Mouse (Mus musculus) lung, embryonic 15.5 days (tissue): ENCODE measurements at regions not wholly inside any gene's neighbourhood (a gene's known extent, or its start where the extent isn't known, plus 50 kb on each side); places are given as distances from the start of the nearest gene placed in this dataset.

Source experiments
- ATAC-seq: fragments of 200-750 bp; cut with Nextera tagmentation; 2 replicates; pipeline ENCODE4 v1.8.0; 2017; ENCODE audit warnings: moderate number of reproducible peaks, borderline replicate concordance; ENCODE audit not compliant: low FRiP score, low TSS enrichment; ENCODE audit errors: extremely low read depth
- H3K27ac ChIP-seq: fragments of 300-500 bp; sonication (generic); 2 replicates; pipeline ENCODE4 v1.5.1; 2015; ENCODE audit warnings: moderate library complexity, mild to moderate bottlenecking, inconsistent platforms
- H3K27me3 ChIP-seq: fragments of 300-500 bp; sonication (generic); 2 replicates; pipeline ENCODE4 v1.6.1; 2015; ENCODE audit warnings: inconsistent platforms
- H3K36me3 ChIP-seq: fragments of 300-500 bp; sonication (generic); 2 replicates; pipeline ENCODE4 v1.6.1; 2015; ENCODE audit warnings: inconsistent platforms
- H3K4me1 ChIP-seq: fragments of 300-500 bp; sonication (generic); 2 replicates; pipeline ENCODE4 v1.6.1; 2015; ENCODE audit warnings: inconsistent platforms
- H3K4me2 ChIP-seq: fragments of 300-500 bp; sonication (generic); 2 replicates; pipeline ENCODE4 v1.6.1; 2015; ENCODE audit warnings: inconsistent platforms, mild to moderate bottlenecking, moderate library complexity
- H3K4me3 ChIP-seq: fragments of 300-500 bp; sonication (generic); 2 replicates; pipeline ENCODE4 v1.5.1; 2015; ENCODE audit warnings: mild to moderate bottlenecking, inconsistent platforms
- H3K9ac ChIP-seq: fragments of 300-500 bp; sonication (generic); 2 replicates; pipeline ENCODE4 v1.6.1; 2015; ENCODE audit warnings: inconsistent platforms
- H3K9me3 ChIP-seq: fragments of 300-500 bp; sonication (generic); 2 replicates; pipeline ENCODE4 v1.6.1; 2016; ENCODE audit warnings: inconsistent platforms
- WGBS: fragments of 180-500 bp; shearing (Covaris S2); methylation state at CpG from one replicate; pipeline ENCODE4 v1.1.7; 2015; 5-methylcytosine and 5-hydroxymethylcytosine counted together

- Histone ChIP-seq H3K27ac (no peak overlapping the region), H3K4me3 (no peak overlapping the region), H3K9me3 (no peaks in the 10 kb centered on the region), H3K4me1 (peaks cover 3% of the 10 kb centered on the region), H3K9ac (no peak overlapping the region), H3K27me3 (no peaks in the 10 kb centered on the region), H3K36me3 (no peaks in the 10 kb centered on the region), H3K4me2 (no peak overlapping the region)
- 69% methylated on average over 7 of the region's 7 CpGs for WGBS
- ATAC-seq, result no peak
These were observed 273.1 kb upstream of the Mmadhc start for GRCm38 (mm10) chr2:50569502-50570285.

GRCm38 (mm10) chr2:50568777-50569501, 272.3 kb upstream of the Mmadhc start:
- no peak overlapping the region for H3K4me2 ChIP-seq
- no peaks in the 10 kb centered on the region for H3K27me3 ChIP-seq
- H3K4me1 ChIP-seq, result peaks cover 3% of the 10 kb centered on the region
- no peaks in the 10 kb centered on the region for H3K36me3 ChIP-seq
- H3K9me3 ChIP-seq, result no peaks in the 10 kb centered on the region
- no peak overlapping the region for H3K27ac ChIP-seq
- no peak overlapping the region for H3K9ac ChIP-seq
- no peak for ATAC-seq
- H3K4me3 ChIP-seq, result no peak overlapping the region
- WGBS, result 69% methylated on average over 8 of the region's 8 CpGs

DNA sequence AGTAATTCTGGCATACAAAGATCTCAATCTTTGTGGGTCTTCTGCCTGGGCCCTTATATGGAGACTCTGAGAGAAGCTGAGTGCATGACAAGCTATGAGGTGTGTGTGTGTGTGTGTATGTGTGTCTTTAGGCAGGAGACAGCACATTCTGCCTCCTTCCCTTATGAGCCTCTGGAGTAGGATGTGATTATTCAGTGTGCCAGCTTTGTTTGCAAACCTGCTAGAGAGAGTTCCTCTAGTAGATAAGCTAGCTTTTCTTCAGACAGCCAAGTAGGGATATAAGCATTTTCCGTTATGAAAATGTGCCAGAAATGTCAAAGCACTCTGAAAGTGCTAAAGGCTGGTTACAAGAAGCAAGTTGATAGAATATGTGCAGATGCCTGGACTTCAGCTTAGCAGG, 270.9 kb upstream of the Mmadhc start:
- Histone ChIP-seq H3K9me3 (no peaks in the 10 kb centered on the region), H3K4me1 (no peaks in the 10 kb centered on the region), H3K9ac (no peak overlapping the region), H3K4me3 (no peak overlapping the region), H3K27ac (no peak overlapping the region), H3K27me3 (no peaks in the 10 kb centered on the region), H3K36me3 (no peaks in the 10 kb centered on the region), H3K4me2 (no peak overlapping the region)
- WGBS, result 7% methylated on average over 1 of the region's 1 CpGs
- ATAC-seq, result no peak

GRCm38 (mm10) chr2:50554031-50554430, 257.4 kb upstream of the Mmadhc start:
- H3K4me2 ChIP-seq, result no peak overlapping the region
- H3K4me1 ChIP-seq, result no peaks in the 10 kb centered on the region
- no peaks in the 10 kb centered on the region for H3K27me3 ChIP-seq
- no peak overlapping the region for H3K9ac ChIP-seq
- H3K36me3 ChIP-seq, result no peaks in the 10 kb centered on the region
- ATAC-seq, result no peak
- H3K27ac ChIP-seq, result no peak overlapping the region
- H3K4me3 ChIP-seq, result no peak overlapping the region
- H3K9me3 ChIP-seq, result no peaks in the 10 kb centered on the region

DNA sequence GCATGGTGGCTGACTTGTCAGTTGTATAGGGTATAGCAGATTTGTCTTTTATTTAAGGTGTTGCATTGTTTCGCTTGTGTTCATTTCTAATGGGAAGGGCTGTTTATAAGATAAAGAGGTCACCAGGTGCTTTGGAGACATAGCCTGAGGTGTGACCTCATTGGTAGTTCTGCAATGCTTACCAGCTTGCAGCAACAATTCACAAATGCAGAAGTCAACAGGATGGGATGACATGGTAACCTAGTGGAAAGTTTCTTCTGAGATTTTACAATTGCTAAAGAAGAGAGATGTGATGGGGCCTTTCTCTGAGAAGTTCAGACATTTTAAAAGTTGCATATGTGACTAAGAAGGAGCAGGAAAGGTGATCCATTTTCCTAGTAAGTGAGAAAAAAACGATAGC, 255.8 kb upstream of the Mmadhc start:
- Histone ChIP-seq H3K4me3 (no peak overlapping the region), H3K9ac (no peak overlapping the region), H3K27ac (no peak overlapping the region), H3K9me3 (no peaks in the 10 kb centered on the region), H3K4me1 (no peaks in the 10 kb centered on the region), H3K27me3 (no peaks in the 10 kb centered on the region), H3K36me3 (no peaks in the 10 kb centered on the region), H3K4me2 (no peak overlapping the region)
- no peak for ATAC-seq
- WGBS, result 79% methylated on average over 2 of the region's 2 CpGs

DNA sequence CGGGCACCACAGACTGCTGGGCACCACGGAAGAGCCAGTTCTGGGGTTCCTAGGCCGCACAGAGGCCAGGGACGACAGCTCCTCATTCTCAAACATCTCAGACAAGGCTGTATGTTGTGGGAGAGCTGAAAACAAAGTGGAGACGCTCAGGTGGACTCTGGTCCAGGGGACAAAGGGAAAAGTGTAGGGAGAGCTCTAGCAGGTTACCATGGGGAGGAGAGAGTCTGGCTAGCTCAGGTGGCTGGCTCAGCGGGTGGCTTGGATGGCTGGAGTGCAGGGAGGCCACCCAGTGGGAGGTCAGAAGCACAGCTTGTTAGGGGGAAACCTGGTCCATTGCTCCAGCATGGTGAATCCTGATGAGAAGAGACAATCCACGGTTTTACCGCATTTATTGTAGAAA, 253.3 kb upstream of the Mmadhc start:
- Histone ChIP-seq H3K4me2 (no peak overlapping the region), H3K9ac (no peak overlapping the region), H3K36me3 (no peaks in the 10 kb centered on the region), H3K27me3 (no peaks in the 10 kb centered on the region), H3K27ac (no peak overlapping the region), H3K9me3 (no peaks in the 10 kb centered on the region), H3K4me1 (no peaks in the 10 kb centered on the region), H3K4me3 (no peak overlapping the region)
- no peak for ATAC-seq
- 75% methylated on average over 8 of the region's 8 CpGs for WGBS

DNA sequence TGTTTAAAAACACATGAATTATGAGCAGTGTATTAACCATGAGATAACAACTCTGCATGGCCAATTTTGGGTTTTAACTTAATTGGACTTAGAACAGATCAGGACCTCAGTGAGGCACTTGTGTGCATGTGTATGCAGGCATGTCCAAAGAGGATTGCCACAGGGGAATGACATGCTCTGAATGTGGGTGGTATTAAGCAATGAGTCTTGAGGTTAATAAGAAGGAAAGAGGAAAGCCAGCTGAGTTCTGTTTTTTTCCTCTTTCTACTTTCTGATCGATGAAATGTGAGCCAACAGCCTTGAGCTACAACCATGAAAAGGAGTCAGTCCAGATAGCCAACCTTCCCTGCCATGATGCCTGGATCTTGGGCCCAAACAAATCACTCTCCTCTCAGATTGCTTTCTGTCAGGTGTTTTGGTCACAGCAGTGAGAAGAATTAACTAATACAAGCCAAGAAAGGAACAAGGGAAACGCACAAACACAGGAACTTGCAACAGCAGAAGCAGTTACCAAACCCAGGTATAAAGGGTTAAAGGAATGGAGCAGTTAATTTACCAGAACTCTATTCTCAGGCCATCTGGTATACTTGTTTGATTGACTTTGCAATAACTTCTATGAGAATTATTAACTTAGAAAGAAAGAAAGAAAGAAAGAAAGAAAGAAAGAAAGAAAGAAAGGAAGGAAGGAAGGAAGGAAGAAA, 243.3 kb upstream of the Mmadhc start:
- H3K4me3 ChIP-seq, result no peak overlapping the region

GRCm38 (mm10) chr2:50538068-50538467, 241.5 kb upstream of the Mmadhc start:
- Histone ChIP-seq H3K9ac (no peak overlapping the region), H3K9me3 (no peaks in the 10 kb centered on the region), H3K4me2 (no peak overlapping the region), H3K36me3 (no peaks in the 10 kb centered on the region), H3K4me3 (no peak overlapping the region), H3K27ac (no peak overlapping the region), H3K4me1 (no peaks in the 10 kb centered on the region), H3K27me3 (no peaks in the 10 kb centered on the region)
- 58% methylated on average over 5 of the region's 5 CpGs for WGBS
- ATAC-seq, result no peak

More for the DNA sequence above, 243.3 kb upstream of the Mmadhc start:
- no peak for ATAC-seq
- 80% methylated on average over 2 of the region's 2 CpGs for WGBS
- no peak overlapping the region for H3K27ac ChIP-seq
- no peaks in the 10 kb centered on the region for H3K27me3 ChIP-seq
- no peak overlapping the region for H3K4me2 ChIP-seq
- H3K9ac ChIP-seq, result no peak overlapping the region
- H3K36me3 ChIP-seq, result no peaks in the 10 kb centered on the region
- no peaks in the 10 kb centered on the region for H3K4me1 ChIP-seq
- no peaks in the 10 kb centered on the region for H3K9me3 ChIP-seq

GRCm38 (mm10) chr2:50535085-50535878, 238.7 kb upstream of the Mmadhc start:
- no peaks in the 10 kb centered on the region for H3K27me3 ChIP-seq
- ATAC-seq, result no peak
- no peaks in the 10 kb centered on the region for H3K4me1 ChIP-seq
- H3K4me3 ChIP-seq, result no peak overlapping the region
- H3K9ac ChIP-seq, result no peak overlapping the region
- no peaks in the 10 kb centered on the region for H3K36me3 ChIP-seq
- 58% methylated on average over 4 of the region's 4 CpGs for WGBS
- H3K4me2 ChIP-seq, result no peak overlapping the region
- H3K27ac ChIP-seq, result no peak overlapping the region
- no peaks in the 10 kb centered on the region for H3K9me3 ChIP-seq

DNA sequence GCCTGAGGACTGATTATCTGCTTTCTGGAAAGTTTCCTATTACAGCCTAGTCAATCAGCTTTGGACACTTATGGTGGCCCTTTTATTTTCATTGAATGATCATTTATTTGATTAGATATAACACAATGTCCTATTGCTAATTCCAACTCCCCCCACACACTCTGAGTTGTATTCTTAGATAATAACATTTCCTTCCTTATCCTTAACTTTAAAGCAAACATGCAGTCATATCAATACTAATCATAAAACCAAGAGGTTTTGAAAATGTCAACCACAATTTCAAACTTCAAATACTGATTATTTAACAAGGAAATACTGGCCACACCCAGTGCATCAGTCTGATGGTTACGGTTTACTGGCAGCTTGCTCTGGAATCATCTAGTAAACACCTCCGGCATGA, 237.1 kb upstream of the Mmadhc start:
- ATAC-seq, result no peak
- no peak overlapping the region for H3K4me2 ChIP-seq
- no peaks in the 10 kb centered on the region for H3K4me1 ChIP-seq
- no peak overlapping the region for H3K4me3 ChIP-seq
- no peaks in the 10 kb centered on the region for H3K27me3 ChIP-seq
- no peak overlapping the region for H3K9ac ChIP-seq
- no peaks in the 10 kb centered on the region for H3K36me3 ChIP-seq
- no peaks in the 10 kb centered on the region for H3K9me3 ChIP-seq
- H3K27ac ChIP-seq, result no peak overlapping the region
- 78% methylated on average over 2 of the region's 2 CpGs for WGBS

- ATAC-seq, result no peak
- no peak overlapping the region for H3K4me3 ChIP-seq
- no peak overlapping the region for H3K9ac ChIP-seq
- no peak overlapping the region for H3K27ac ChIP-seq
- no peak overlapping the region for H3K4me2 ChIP-seq
- H3K9me3 ChIP-seq, result no peaks in the 10 kb centered on the region
- H3K27me3 ChIP-seq, result no peaks in the 10 kb centered on the region
- H3K4me1 ChIP-seq, result no peaks in the 10 kb centered on the region
- H3K36me3 ChIP-seq, result no peaks in the 10 kb centered on the region
These were observed 230.8 kb upstream of the Mmadhc start for GRCm38 (mm10) chr2:50527425-50527824.
